Comparison of ENCODE assay signal across 14 mouse cellular contexts in genomic region chr3:50012012-50012411, GRCm38 (mm10).
A peak's percentile ranks its signal among the peaks of the same experiment; 100 is the strongest.
DNase-seq lines count a peak whose midpoint lies in the region.
"Had no signal": no experiment of that assay in that cellular context is flagged by ENCODE, and none has a peak within 500 bp of the region (broad histone marks: within the 10 kb centered on the region; RNA-seq: fewer than 3 reads in every experiment).

No protein-coding gene starts in this region.

- DNase-seq in gastrocnemius, adult 18-20 months (ENCODE audit: low spot score) = peak; percentile 15
- DNase-seq in gastrocnemius, postnatal 4 days (ENCODE audit: low spot score in 2 of 2) = no peak
- DNase-seq in kidney, adult 9 months = peak; percentile 12
- no peak for DNase-seq in kidney, adult 18-20 months
- peak; percentile 85 for DNase-seq in 3T3-L1 (ENCODE audit: low read depth, low spot score)
- DNase-seq in forelimb bud, embryonic 11.5 days (ENCODE audit: low read depth, low spot score) = peak; percentile 49
- no peak for DNase-seq in layer of hippocampus, postnatal 25 days (ENCODE audit: extremely low spot score in 1 of 2, low spot score in 1 of 2)
- DNase-seq in frontal cortex, postnatal 10 days (ENCODE audit: low spot score in 2 of 2) = no peak
- DNase-seq: adrenal gland, adult 8-10 months; cerebellum, adult 2 months; layer of hippocampus, adult 9-11 months; lung, postnatal 4 days; right cerebral cortex, postnatal 4 days; thymus, postnatal 25 days had no signal

Comparison
In these comparisons a context has a peak if more than half of its experiments do, and no peak if none do; other contexts are left out.
1. DNase-seq: peak in gastrocnemius, adult 18-20 months (single experiment), kidney, adult 9 months (single experiment), 3T3-L1 (single experiment) and forelimb bud, embryonic 11.5 days (single experiment); none in gastrocnemius, postnatal 4 days (0 of 2), kidney, adult 18-20 months (single experiment), layer of hippocampus, postnatal 25 days (0 of 2) and frontal cortex, postnatal 10 days (0 of 2).